Comparison of ENCODE assay signal across 10 mouse cellular contexts in genomic region chr5:25067122-25067521, GRCm38 (mm10). TPM values are rescaled to one million over a fixed set of nuclear protein-coding genes. Genes with fewer than 3 reads are reported as not detected.
DNase-seq lines count a peak whose midpoint lies in the region; ATAC-seq and TF ChIP-seq lines count a peak whose summit lies in the region.
"Had no signal": no experiment of that assay in that cellular context is flagged by ENCODE, and none has a peak within 500 bp of the region (broad histone marks: within the 10 kb centered on the region; RNA-seq: fewer than 3 reads in every experiment).

No protein-coding gene starts in this region.

- H3K9ac ChIP-seq in intestine, embryonic 14.5 days (ENCODE audit: low read length): no peak overlapping the region
- no peak overlapping the region for H3K9ac ChIP-seq in intestine, postnatal 0 days (ENCODE audit: low read depth, low read length)
- H3K9ac ChIP-seq in kidney, embryonic 16.5 days (replicated peaks; ENCODE audit: low read length): no peak overlapping the region
- no peak overlapping the region for H3K9ac ChIP-seq in forebrain, embryonic 16.5 days (replicated peaks; ENCODE audit: low read depth, low read length)
- H3K9ac ChIP-seq: liver, embryonic 13.5 days had no signal

- 53% methylated on average over 6 of the region's 6 CpGs for WGBS in intestine, embryonic 14.5 days
- 37% methylated on average over 6 of the region's 6 CpGs for WGBS in intestine, postnatal 0 days
- WGBS in kidney, embryonic 16.5 days: 15% methylated on average over 6 of the region's 6 CpGs
- 40% methylated on average over 6 of the region's 6 CpGs for whole genome bisulfite sequencing in forebrain, embryonic 16.5 days

- peaks cover 17% of the 10 kb centered on the region for H3K4me1 ChIP-seq in intestine, embryonic 14.5 days (replicated peaks; ENCODE audit: control insufficient read depth, insufficient read depth, low read length)
- H3K4me1 ChIP-seq in intestine, postnatal 0 days (replicated peaks; ENCODE audit: control insufficient read depth, insufficient read depth, low read length): peaks cover 5% of the 10 kb centered on the region; the same call in 1 of the 2 replicates
- peaks cover 19% of the 10 kb centered on the region for H3K4me1 ChIP-seq in kidney, embryonic 16.5 days (ENCODE audit: insufficient read depth, low read length)
- H3K4me1 ChIP-seq in forebrain, embryonic 16.5 days (replicated peaks; ENCODE audit: control insufficient read depth, insufficient read depth, low read length): peaks cover 6% of the 10 kb centered on the region; the same call in 1 of the 2 replicates

- no peak for DNase-seq in intestine, embryonic 14.5 days (ENCODE audit: low spot score)
- peak; percentile 83 for DNase-seq in adrenal gland, postnatal 10 days
- DNase-seq in heart, adult 9 months (ENCODE audit: low spot score in 2 of 2): peak; percentile 71 to 75
- DNase-seq in right cerebral cortex, postnatal 4 days: peak; percentile 44
- no peak for DNase-seq in spleen, postnatal 4 days (ENCODE audit: low spot score in 2 of 2)
- DNase-seq: liver, embryonic 13.5 days had no signal

- H3K4me3 ChIP-seq in intestine, embryonic 14.5 days (ENCODE audit: low read depth, low read length): no peak overlapping the region
- H3K4me3 ChIP-seq in intestine, postnatal 0 days (ENCODE audit: low read depth, low read length): no peak overlapping the region
- no peak overlapping the region for H3K4me3 ChIP-seq in kidney, embryonic 16.5 days (ENCODE audit: low read length)
- no peak overlapping the region for H3K4me3 ChIP-seq in forebrain, embryonic 16.5 days (replicated peaks; ENCODE audit: low read length)
- H3K4me3 ChIP-seq: liver, embryonic 13.5 days had no signal

- H3K36me3 ChIP-seq in intestine, embryonic 14.5 days (ENCODE audit: control insufficient read depth, insufficient read depth, low read length): no peaks in the 10 kb centered on the region
- no peaks in the 10 kb centered on the region for H3K36me3 ChIP-seq in intestine, postnatal 0 days (ENCODE audit: control insufficient read depth, insufficient read depth)
- no peaks in the 10 kb centered on the region for H3K36me3 ChIP-seq in kidney, embryonic 16.5 days (ENCODE audit: insufficient read depth, low read length)
- no peaks in the 10 kb centered on the region for H3K36me3 ChIP-seq in forebrain, embryonic 16.5 days (ENCODE audit: control insufficient read depth, insufficient read depth)
- H3K36me3 ChIP-seq: G1E; liver, embryonic 13.5 days had no signal

- peak overlapping the region; percentile 22; the same call in 1 of the 2 replicates for H3K27ac ChIP-seq in intestine, embryonic 14.5 days (ENCODE audit: low read depth)
- no peak overlapping the region for H3K27ac ChIP-seq in intestine, postnatal 0 days (ENCODE audit: low read depth, low read length)
- peak overlapping the region; percentile 37 for H3K27ac ChIP-seq in kidney, embryonic 16.5 days (ENCODE audit: low read length)
- H3K27ac ChIP-seq in forebrain, embryonic 16.5 days (ENCODE audit: low read length): no peak overlapping the region
- H3K27ac ChIP-seq: liver, embryonic 13.5 days had no signal

- no peaks in the 10 kb centered on the region for H3K9me3 ChIP-seq in intestine, embryonic 14.5 days (ENCODE audit: control insufficient read depth, low read length)
- H3K9me3 ChIP-seq in intestine, postnatal 0 days (ENCODE audit: control insufficient read depth): no peaks in the 10 kb centered on the region
- H3K9me3 ChIP-seq in kidney, embryonic 16.5 days (ENCODE audit: low read length): no peaks in the 10 kb centered on the region
- no peaks in the 10 kb centered on the region for H3K9me3 ChIP-seq in forebrain, embryonic 16.5 days (ENCODE audit: control insufficient read depth, low read length)
- H3K9me3 ChIP-seq: G1E; liver, embryonic 13.5 days had no signal

- TF ChIP-seq CTCF in intestine, postnatal 0 days (IDR thresholded peaks at IDR 0.05; ENCODE audit: low read depth): no peak

- ATAC-seq in intestine, embryonic 14.5 days (replicated peaks; ENCODE audit: low FRiP score, low TSS enrichment, low read depth): no peak
- ATAC-seq in intestine, postnatal 0 days: no peak
- no peak for ATAC-seq in kidney, embryonic 16.5 days (ENCODE audit: low FRiP score, low TSS enrichment)
- no peak for ATAC-seq in forebrain, embryonic 16.5 days

- no peaks in the 10 kb centered on the region for H3K27me3 ChIP-seq in intestine, embryonic 14.5 days (replicated peaks; ENCODE audit: control insufficient read depth, insufficient read depth, low read length)
- H3K27me3 ChIP-seq in intestine, postnatal 0 days (replicated peaks; ENCODE audit: control insufficient read depth, insufficient read depth, low read length): no peaks in the 10 kb centered on the region
- no peaks in the 10 kb centered on the region for H3K27me3 ChIP-seq in kidney, embryonic 16.5 days (ENCODE audit: insufficient read depth, low read length)
- H3K27me3 ChIP-seq in forebrain, embryonic 16.5 days (replicated peaks; ENCODE audit: control insufficient read depth, insufficient read depth, low read length): no peaks in the 10 kb centered on the region
- H3K27me3 ChIP-seq: liver, embryonic 13.5 days had no signal

- H3K4me2 ChIP-seq in intestine, embryonic 14.5 days (ENCODE audit: low read length): no peak overlapping the region
- H3K4me2 ChIP-seq in intestine, postnatal 0 days (replicated peaks; ENCODE audit: low read depth): no peak overlapping the region
- H3K4me2 ChIP-seq in kidney, embryonic 16.5 days (replicated peaks; ENCODE audit: low read depth, low read length): no peak overlapping the region
- H3K4me2 ChIP-seq in forebrain, embryonic 16.5 days (ENCODE audit: low read length): no peak overlapping the region
- H3K4me2 ChIP-seq: liver, embryonic 13.5 days had no signal

RNA-seq across cellular contexts. Expression of gene Prkag2, which starts 33.3 kb away (rescaled TPM):
- 52.1 and 54.0 TPM in 2 replicates for polyA plus RNA-seq in intestine, embryonic 14.5 days (2014; fragmentation: Nextera tagmentation; extraction: Ambion mirVana)
- 38.3 and 42.7 TPM in 2 replicates for polyA plus RNA-seq in intestine, postnatal 0 days (2015; fragmentation: Nextera tagmentation; extraction: Ambion mirVana)
- total RNA-seq in adrenal gland, postnatal 10 days (2021): 100 to 1,000 TPM in 1 of 2 experiments, 10 to 100 TPM in 1; 76.5 to 129 TPM
- polyA plus RNA-seq in kidney, embryonic 16.5 days (2015; fragmentation: Nextera tagmentation; extraction: Ambion mirVana): 43.4 and 45.9 TPM in 2 replicates
- polyA plus RNA-seq in forebrain, embryonic 16.5 days (2015; fragmentation: Nextera tagmentation; extraction: Ambion mirVana): 105 and 109 TPM in 2 replicates
- total RNA-seq: G1E had no signal
- polyA plus RNA-seq: G1E had no signal

Comparison
In these comparisons a context has a peak if more than half of its experiments do, and no peak if none do; other contexts are left out.
1. H3K27ac ChIP-seq: peak in intestine, embryonic 14.5 days (single experiment) and kidney, embryonic 16.5 days (single experiment); none in intestine, postnatal 0 days (single experiment) and forebrain, embryonic 16.5 days (single experiment).
2. DNase-seq: peak in adrenal gland, postnatal 10 days (single experiment), heart, adult 9 months (2 of 2) and right cerebral cortex, postnatal 4 days (single experiment); none in intestine, embryonic 14.5 days (single experiment) and spleen, postnatal 4 days (0 of 2).